In genomic region chr19:40294231-40294630, GRCm38 (mm10) we compare ENCODE assay signal across 32 mouse cellular contexts. TPM values are rescaled to one million over a fixed set of nuclear protein-coding genes. Genes with fewer than 3 reads are reported as not detected.
DNase-seq lines count a peak whose midpoint lies in the region; ATAC-seq and TF ChIP-seq lines count a peak whose summit lies in the region.
"Had no signal": no experiment of that assay in that cellular context is flagged by ENCODE, and none has a peak within 500 bp of the region (broad histone marks: within the 10 kb centered on the region; RNA-seq: fewer than 3 reads in every experiment).

No protein-coding gene starts in this region.

- H3K79me2 ChIP-seq in heart, adult 2 months (replicated peaks; ENCODE audit: control insufficient read depth, insufficient read depth, low read length): no peaks in the 10 kb centered on the region

- H3K4me1 ChIP-seq in heart, adult 2 months (ENCODE audit: control insufficient read depth, insufficient read depth, low read length): peaks cover 12% of the 10 kb centered on the region
- no peaks in the 10 kb centered on the region for H3K4me1 ChIP-seq in midbrain, embryonic 14.5 days (ENCODE audit: control insufficient read depth, insufficient read depth, low read length)
- H3K4me1 ChIP-seq: forebrain, embryonic 15.5 days; midbrain, embryonic 12.5 days had no signal

- intact Hi-C loops in heart, adult 2 months (cut with DNase I): no loop called here
- intact Hi-C loops in heart, postnatal 25 days (cut with DNase I): no loop called here
- intact Hi-C loops in left cerebral cortex, postnatal 4 days (cut with DNase I): no loop called here
- intact Hi-C loops in left cerebral cortex, postnatal 25 days (cut with DNase I): no loop called here

- peaks cover 24% of the 10 kb centered on the region for H3K36me3 ChIP-seq in heart, adult 2 months (ENCODE audit: control insufficient read depth, insufficient read depth, low read length)
- peaks cover 13% of the 10 kb centered on the region for H3K36me3 ChIP-seq in midbrain, embryonic 14.5 days (ENCODE audit: control insufficient read depth, insufficient read depth, low read length)
- H3K36me3 ChIP-seq: embryonic facial prominence, embryonic 13.5 days; forebrain, embryonic 10.5 days; forebrain, embryonic 15.5 days; intestine, embryonic 15.5 days; liver, embryonic 12.5 days; midbrain, embryonic 12.5 days had no signal

- H3K4me3 ChIP-seq in heart, adult 2 months: no peak overlapping the region
- H3K4me3 ChIP-seq in midbrain, embryonic 14.5 days (replicated peaks; ENCODE audit: low read depth, low read length): no peak overlapping the region
- H3K4me3 ChIP-seq: embryonic facial prominence, embryonic 13.5 days; forebrain, embryonic 10.5 days; forebrain, embryonic 15.5 days; gastrocnemius, adult 2 months; intestine, embryonic 15.5 days; left cerebral cortex, adult 2 months; liver, embryonic 12.5 days; megakaryocyte, embryonic 14.5 days; midbrain, embryonic 12.5 days; neural tube, embryonic 13.5 days had no signal

- TF ChIP-seq CTCF in heart, adult 2 months (IDR thresholded peaks at IDR 0.05): no peak

- no peaks in the 10 kb centered on the region for H3K9me3 ChIP-seq in midbrain, embryonic 14.5 days (ENCODE audit: control insufficient read depth, low read length)
- H3K9me3 ChIP-seq: embryonic facial prominence, embryonic 13.5 days; forebrain, embryonic 10.5 days; forebrain, embryonic 15.5 days; intestine, embryonic 15.5 days; liver, embryonic 12.5 days; megakaryocyte, embryonic 14.5 days; midbrain, embryonic 12.5 days; neural tube, embryonic 13.5 days had no signal

- WGBS in heart, adult 2 months: 71% methylated on average over 1 of the region's 1 CpGs
- 75% methylated on average over 1 of the region's 1 CpGs for WGBS in midbrain, embryonic 14.5 days

- no peak for TF ChIP-seq POLR2A in heart, adult 2 months (IDR thresholded peaks at IDR 0.05; ENCODE audit: insufficient read depth, low read depth, low read length)

- no peak for DNase-seq in heart, adult 2 months
- DNase-seq in heart, postnatal 25 days (ENCODE audit: low spot score): no peak
- peak; percentile 32 for DNase-seq in left cerebral cortex, postnatal 4 days
- DNase-seq in left cerebral cortex, postnatal 25 days (ENCODE audit: low spot score in 2 of 2): no peak
- DNase-seq in cerebellum, adult 9-11 months: peak; percentile 59
- no peak for DNase-seq in c-Kit-positive CD71-positive TER-119-positive erythroid progenitor cells, embryonic 14.5 days (ENCODE audit: low spot score)
- DNase-seq in midbrain, embryonic 14.5 days: no peak
- DNase-seq: adrenal gland, postnatal 25 days; embryo, embryonic 11 days; gastrocnemius, adult 2 months; gastrocnemius, postnatal 36 days; heart, postnatal 4 days; kidney, adult 2 months; layer of hippocampus, adult 9-11 months; liver, postnatal 0 days; lung, postnatal 4 days; right cerebral cortex, postnatal 4 days; thymus, adult 18-20 months; thymus, postnatal 36 days had no signal

- no peak overlapping the region for H3K27ac ChIP-seq in heart, adult 2 months
- no peak overlapping the region for H3K27ac ChIP-seq in midbrain, embryonic 14.5 days (replicated peaks; ENCODE audit: low read depth, low read length)
- H3K27ac ChIP-seq: embryonic facial prominence, embryonic 13.5 days; forebrain, embryonic 10.5 days; forebrain, embryonic 15.5 days; gastrocnemius, adult 2 months; hindbrain, postnatal 0 days; intestine, embryonic 15.5 days; kidney, postnatal 0 days; left cerebral cortex, adult 2 months; liver, embryonic 12.5 days; midbrain, embryonic 12.5 days; neural tube, embryonic 13.5 days; stomach, postnatal 0 days had no signal

- H3K4me2 ChIP-seq in midbrain, embryonic 14.5 days (ENCODE audit: low read length): no peak overlapping the region
- H3K4me2 ChIP-seq: embryonic facial prominence, embryonic 13.5 days; forebrain, embryonic 15.5 days; intestine, embryonic 15.5 days; liver, embryonic 12.5 days; midbrain, embryonic 12.5 days; neural tube, embryonic 13.5 days had no signal

- no peaks in the 10 kb centered on the region for H3K27me3 ChIP-seq in heart, adult 2 months (ENCODE audit: control insufficient read depth, insufficient read depth, low read length)
- no peaks in the 10 kb centered on the region for H3K27me3 ChIP-seq in midbrain, embryonic 14.5 days (ENCODE audit: control insufficient read depth, insufficient read depth, low read length)
- H3K27me3 ChIP-seq: embryonic facial prominence, embryonic 13.5 days; forebrain, embryonic 15.5 days; intestine, embryonic 15.5 days; liver, embryonic 12.5 days; midbrain, embryonic 12.5 days; neural tube, embryonic 13.5 days had no signal

- TF ChIP-seq EP300 in heart, adult 2 months (IDR thresholded peaks at IDR 0.05; ENCODE audit: insufficient read depth, low read depth, low read length): 0 out of 2 replicates have a peak, but pooled peaks have one; percentile 8

- no peak overlapping the region for H3K9ac ChIP-seq in heart, adult 2 months (ENCODE audit: low read depth, low read length)
- H3K9ac ChIP-seq in midbrain, embryonic 14.5 days (replicated peaks; ENCODE audit: low read length): no peak overlapping the region
- H3K9ac ChIP-seq: embryonic facial prominence, embryonic 13.5 days; forebrain, embryonic 15.5 days; intestine, embryonic 15.5 days; liver, embryonic 12.5 days; liver, postnatal 0 days; midbrain, embryonic 12.5 days; neural tube, embryonic 13.5 days had no signal

- no peak for ATAC-seq in midbrain, embryonic 14.5 days (ENCODE audit: low FRiP score, low TSS enrichment)
- ATAC-seq: CD4-positive, CD25-positive, alpha-beta regulatory T cell, adult 4 months; forebrain, embryonic 15.5 days; intestine, embryonic 15.5 days; liver, embryonic 12.5 days; liver, postnatal 0 days had no signal

RNA-seq across cellular contexts. Expression of gene Pdlim1, which starts 22.6 kb away (rescaled TPM):
- 100 to 1,000 TPM; 137 to 139 TPM for total RNA-seq in heart, adult 2 months (2021)
- polyA plus RNA-seq in heart, adult 2 months (2012; rRNA removed): 116 and 125 TPM in 2 replicates
- total RNA-seq in heart, postnatal 25 days (2021): 100 to 1,000 TPM; 152 to 164 TPM
- 1 to 10 TPM; 1.6 to 3.4 TPM for total RNA-seq in left cerebral cortex, postnatal 4 days (2021)
- 10 to 100 TPM; 15.0 to 15.8 TPM for total RNA-seq in left cerebral cortex, postnatal 25 days (2021)
- polyA plus RNA-seq in midbrain, embryonic 14.5 days (2014; fragmentation: Nextera tagmentation; extraction: Ambion mirVana): 4.8 and 12.7 TPM in 2 replicates

Comparison
In these comparisons a context has a peak if more than half of its experiments do, and no peak if none do; other contexts are left out.
1. DNase-seq: peak in left cerebral cortex, postnatal 4 days (single experiment) and cerebellum, adult 9-11 months (single experiment); none in heart, adult 2 months (0 of 2), heart, postnatal 25 days (single experiment), left cerebral cortex, postnatal 25 days (0 of 2), c-Kit-positive CD71-positive TER-119-positive erythroid progenitor cells, embryonic 14.5 days (single experiment) and midbrain, embryonic 14.5 days (single experiment).
2. RNA of gene Pdlim1, which starts 22.6 kb away (total RNA-seq): 152 to 164 TPM in heart, postnatal 25 days and 137 to 139 TPM in heart, adult 2 months; 15.0 to 15.8 TPM in left cerebral cortex, postnatal 25 days and 1.6 to 3.4 TPM in left cerebral cortex, postnatal 4 days; every median in the first group is over 4 times any median in the second.